Mouse (Mus musculus) testis, adult 2 months (tissue): ENCODE results near the gene Nfic.

Experiments used
- CTCF ChIP-seq: fragments of 200-500 bp; IDR thresholded peaks from 2 replicates; pipeline ENCODE4 v1.5.1; 2012; ENCODE audit warnings: low read depth, mild to moderate bottlenecking, inconsistent platforms, low read length, moderate library complexity; ENCODE audit not compliant: control insufficient read depth, insufficient read depth, insufficient replicate concordance
- POLR2A ChIP-seq: fragments of 200-500 bp; IDR thresholded peaks from 2 replicates; pipeline ENCODE4 v1.6.1; 2012; ENCODE audit warnings: low read depth, mild to moderate bottlenecking, inconsistent platforms, low read length, moderate library complexity; ENCODE audit not compliant: control insufficient read depth

DNA sequence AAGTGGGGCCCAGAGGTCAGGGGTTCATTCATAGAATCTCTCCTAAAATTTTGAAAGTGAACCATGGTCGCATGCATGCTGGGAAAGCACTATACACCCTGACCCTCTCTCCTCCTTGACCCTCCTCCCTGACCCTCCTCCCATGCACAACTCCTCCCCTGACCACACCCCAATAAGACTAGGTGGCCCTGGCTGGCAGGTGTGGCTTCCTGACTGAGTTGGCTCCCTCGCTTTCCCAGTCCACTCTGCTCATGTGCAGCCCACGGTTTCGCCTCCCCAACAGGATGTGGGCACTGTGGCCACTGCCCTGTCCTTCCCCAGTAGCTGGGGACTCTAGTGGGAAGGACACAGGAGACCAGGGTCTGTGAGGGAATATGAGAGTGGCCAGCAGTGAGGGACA lies 45.1 kb downstream of the Nfic start:
- no peak for TF ChIP-seq CTCF
- no peak for TF ChIP-seq POLR2A
